Mouse (Mus musculus): ENCODE results near the gene Dnaic1. TPM values are rescaled to one million over a fixed set of nuclear protein-coding genes. Genes with fewer than 3 reads are reported as not detected.
"Not testable (repeated sequence)": the region's sequence is repeated elsewhere in the genome, so short reads cannot be mapped to it uniquely, and the experiment has no call there.

The Dnaic1 gene
- polyA plus RNA-seq, 1 experiment from 2014 or later: 4.6 TPM

- Histone ChIP-seq H3K9ac (no peak overlapping the region), H3K4me3 (replicated peaks) (no peak overlapping the region), H3K36me3 (no peaks in the 10 kb centered on the region), H3K27me3 (no peaks in the 10 kb centered on the region), H3K4me1 (peaks cover 48% of the 10 kb centered on the region), H3K27ac (replicated peaks) (no peak overlapping the region), H3K9me3 (replicated peaks) (no peaks in the 10 kb centered on the region), H3K4me2 (replicated peaks) (no peak overlapping the region)
- WGBS: 61% methylated on average over 10 of the region's 10 CpGs
- ATAC-seq (ENCODE audit: insufficient number of reproducible peaks, low FRiP score, low TSS enrichment, low read depth): no peak
Measured at GRCm38 (mm10) chr4:41681947-41682346, 112.4 kb downstream of the Dnaic1 start.

GRCm38 (mm10) chr4:41682789-41683188 lies 113.2 kb downstream of the Dnaic1 start:
- ATAC-seq (ENCODE audit: insufficient number of reproducible peaks, low FRiP score, low TSS enrichment, low read depth): no peak
- Histone ChIP-seq H3K36me3 (no peaks in the 10 kb centered on the region), H3K4me2 (replicated peaks) (no peak overlapping the region; the same call in 1 of the 2 replicates), H3K27me3 (no peaks in the 10 kb centered on the region), H3K4me1 (peaks cover 40% of the 10 kb centered on the region), H3K9ac (no peak overlapping the region), H3K4me3 (replicated peaks) (no peak overlapping the region), H3K9me3 (replicated peaks) (no peaks in the 10 kb centered on the region), H3K27ac (replicated peaks) (0 out of 2 replicates have a peak overlapping the region, but pooled peaks have one; percentile 5)
- 37% methylated on average over 6 of the region's 6 CpGs for WGBS

- peak overlapping the region; percentile 41 for H3K4me2 ChIP-seq (replicated peaks)
- not testable (repeated sequence) for H3K27ac ChIP-seq (replicated peaks); H3K9me3 ChIP-seq (replicated peaks); H3K27me3 ChIP-seq; H3K36me3 ChIP-seq; H3K9ac ChIP-seq
- ATAC-seq (ENCODE audit: insufficient number of reproducible peaks, low FRiP score, low TSS enrichment, low read depth): peak; percentile 30; the same call in 1 of the 2 replicates
- peaks cover 40% of the 10 kb centered on the region for H3K4me1 ChIP-seq
- WGBS: 2% methylated on average over 19 of the region's 27 CpGs
- H3K4me3 ChIP-seq (replicated peaks): peak overlapping the region; percentile 25; the same call in 1 of the 2 replicates
Measured at GRCm38 (mm10) chr4:41683303-41683702, 113.7 kb downstream of the Dnaic1 start.

GRCm38 (mm10) chr4:41684131-41684930 lies 114.8 kb downstream of the Dnaic1 start:
- H3K27me3 ChIP-seq; H3K36me3 ChIP-seq; H3K9me3 ChIP-seq (replicated peaks); H3K27ac ChIP-seq (replicated peaks); ATAC-seq (ENCODE audit: insufficient number of reproducible peaks, low FRiP score, low TSS enrichment, low read depth); H3K9ac ChIP-seq: not testable (repeated sequence)
- H3K4me3 ChIP-seq (replicated peaks): 0 out of 2 replicates have a peak overlapping the region, but pooled peaks have one; percentile 13
- H3K4me2 ChIP-seq (replicated peaks): peak overlapping the region; percentile 34
- WGBS: 11% methylated on average over 27 of the region's 27 CpGs
- peaks cover 32% of the 10 kb centered on the region for H3K4me1 ChIP-seq

- not testable (repeated sequence) for H3K36me3 ChIP-seq; H3K27me3 ChIP-seq; H3K9me3 ChIP-seq (replicated peaks); H3K4me2 ChIP-seq (replicated peaks); H3K4me3 ChIP-seq (replicated peaks); ATAC-seq (ENCODE audit: insufficient number of reproducible peaks, low FRiP score, low TSS enrichment, low read depth); H3K27ac ChIP-seq (replicated peaks); H3K9ac ChIP-seq
- WGBS: 3% methylated on average over 11 of the region's 14 CpGs
- peaks cover 25% of the 10 kb centered on the region for H3K4me1 ChIP-seq
Measured at GRCm38 (mm10) chr4:41684931-41685453, 115.4 kb downstream of the Dnaic1 start.

- not testable (repeated sequence) for H3K27me3 ChIP-seq; H3K9ac ChIP-seq; H3K4me3 ChIP-seq (replicated peaks); H3K27ac ChIP-seq (replicated peaks); H3K4me2 ChIP-seq (replicated peaks); ATAC-seq (ENCODE audit: insufficient number of reproducible peaks, low FRiP score, low TSS enrichment, low read depth); H3K36me3 ChIP-seq; H3K9me3 ChIP-seq (replicated peaks)
- H3K4me1 ChIP-seq: peaks cover 17% of the 10 kb centered on the region
- WGBS: 55% methylated on average over 10 of the region's 10 CpGs
Measured at GRCm38 (mm10) chr4:41685882-41686492, 116.4 kb downstream of the Dnaic1 start.

Other genes starting within 250 kb of the Dnaic1 start
- gene Ubap1, start 220.8 kb upstream of the Dnaic1 start, polyA plus RNA-seq (2015; fragmentation: Nextera tagmentation; extraction: Ambion mirVana): 54.0 and 54.1 TPM in 2 replicates
- 7.3 and 8.9 TPM in 2 replicates for gene Kif24, start 104.9 kb upstream of the Dnaic1 start, polyA plus RNA-seq (2015; fragmentation: Nextera tagmentation; extraction: Ambion mirVana)
- 47.0 and 47.1 TPM in 2 replicates for gene Nudt2, start 104.6 kb upstream of the Dnaic1 start, polyA plus RNA-seq (2015; fragmentation: Nextera tagmentation; extraction: Ambion mirVana)
- gene AI464131, start 66.7 kb upstream of the Dnaic1 start, polyA plus RNA-seq (2015; fragmentation: Nextera tagmentation; extraction: Ambion mirVana): 7.6 and 7.7 TPM in 2 replicates
- 15.1 and 31.4 TPM in 2 replicates for gene 1110017D15Rik, start 52.4 kb upstream of the Dnaic1 start, polyA plus RNA-seq (2015; fragmentation: Nextera tagmentation; extraction: Ambion mirVana)
- gene Fam219a, start 237 bp upstream of the Dnaic1 start, polyA plus RNA-seq (2015; fragmentation: Nextera tagmentation; extraction: Ambion mirVana): 3.2 and 3.6 TPM in 2 replicates
- gene Enho, start 70.5 kb downstream of the Dnaic1 start, polyA plus RNA-seq (2015; fragmentation: Nextera tagmentation; extraction: Ambion mirVana): 23.8 and 27.3 TPM in 2 replicates
- gene Cntfr, start 127.3 kb downstream of the Dnaic1 start, polyA plus RNA-seq (2015; fragmentation: Nextera tagmentation; extraction: Ambion mirVana): 16.2 and 19.0 TPM in 2 replicates
- gene Il11ra1, start 130.2 kb downstream of the Dnaic1 start, polyA plus RNA-seq (2015; fragmentation: Nextera tagmentation; extraction: Ambion mirVana): 407 and 429 TPM in 2 replicates
- gene Rpp25l, start 143.8 kb downstream of the Dnaic1 start, polyA plus RNA-seq (2015; fragmentation: Nextera tagmentation; extraction: Ambion mirVana): 70.0 and 79.8 TPM in 2 replicates
- gene Dctn3, start 153.4 kb downstream of the Dnaic1 start, polyA plus RNA-seq (2015; fragmentation: Nextera tagmentation; extraction: Ambion mirVana): 139 and 146 TPM in 2 replicates
- gene Arid3c, start 161.4 kb downstream of the Dnaic1 start, polyA plus RNA-seq (2015; fragmentation: Nextera tagmentation; extraction: Ambion mirVana): 0.12 and 0.16 TPM in 2 replicates
- gene Galt, start 185.5 kb downstream of the Dnaic1 start, polyA plus RNA-seq (2015; fragmentation: Nextera tagmentation; extraction: Ambion mirVana): 41.4 and 45.5 TPM in 2 replicates
- 75.9 and 79.7 TPM in 2 replicates for gene Sigmar1, start 186.4 kb downstream of the Dnaic1 start, polyA plus RNA-seq (2015; fragmentation: Nextera tagmentation; extraction: Ambion mirVana)
- gene Ccl27a, start 204.5 kb downstream of the Dnaic1 start, polyA plus RNA-seq (2015; fragmentation: Nextera tagmentation; extraction: Ambion mirVana): 36.5 and 43.8 TPM in 2 replicates